Mouse (Mus musculus) limb, embryonic 11.5 days (tissue): ENCODE results near the gene Iglon5. TPM values are rescaled to one million over a fixed set of nuclear protein-coding genes. Genes with fewer than 3 reads are reported as not detected.

Experiments used
- ATAC-seq: fragments of 200-750 bp; cut with Nextera tagmentation; 2 replicates; pipeline ENCODE4 v1.8.0; 2017; ENCODE audit warnings: low read depth; ENCODE audit not compliant: insufficient number of reproducible peaks, low FRiP score, low TSS enrichment
- DNase-seq: peaks from one replicate; pipeline ENCODE4 v3.0.0-alpha.2; 2015; ENCODE audit warnings: low spot score
- H3K27ac ChIP-seq: fragments of 300-500 bp; sonication (generic); replicated peaks from 2 replicates; pipeline ENCODE4 v1.5.1; 2014; ENCODE audit warnings: low read depth, mild to moderate bottlenecking, low read length
- H3K27me3 ChIP-seq: fragments of 300-500 bp; sonication (generic); 2 replicates; pipeline ENCODE4 v1.6.1; 2014; ENCODE audit warnings: mild to moderate bottlenecking, low read length, mixed read lengths; ENCODE audit not compliant: control insufficient read depth, insufficient read depth
- H3K36me3 ChIP-seq: fragments of 300-500 bp; sonication (generic); 2 replicates; pipeline ENCODE4 v1.6.1; 2014; ENCODE audit warnings: mild to moderate bottlenecking, low read length, moderate library complexity, mixed read lengths; ENCODE audit not compliant: control insufficient read depth, insufficient read depth
- H3K4me1 ChIP-seq: fragments of 300-500 bp; sonication (generic); 2 replicates; pipeline ENCODE4 v1.6.1; 2014; ENCODE audit warnings: low read length, mixed read lengths; ENCODE audit not compliant: control insufficient read depth, insufficient read depth
- H3K4me2 ChIP-seq: fragments of 300-500 bp; sonication (generic); 2 replicates; pipeline ENCODE4 v1.6.1; 2014; ENCODE audit warnings: low read depth, mild to moderate bottlenecking, moderate library complexity; ENCODE audit not compliant: severe bottlenecking
- H3K4me3 ChIP-seq: fragments of 300-500 bp; sonication (generic); 2 replicates; pipeline ENCODE4 v1.5.1; 2014; ENCODE audit warnings: low read depth, low read length
- H3K9ac ChIP-seq: fragments of 300-500 bp; sonication (generic); 2 replicates; pipeline ENCODE4 v1.6.1; 2014; ENCODE audit warnings: mild to moderate bottlenecking, low read length
- H3K9me3 ChIP-seq: fragments of 300-500 bp; sonication (generic); 2 replicates; pipeline ENCODE4 v1.6.1; 2016; ENCODE audit warnings: low read length; ENCODE audit not compliant: control insufficient read depth
- WGBS: fragments of 180-500 bp; shearing (Covaris S2); extraction: QIAGEN DNeasy Blood & Tissue Kit; methylation state at CpG from one replicate; pipeline ENCODE4 v1.1.7; 2014; 5-methylcytosine and 5-hydroxymethylcytosine counted together
- microRNA-seq: library from miRNA; unstranded; fragments of <30 nt; microRNA quantifications from one replicate; pipeline ENCODE4, GENCODE M21; 2016
- polyA plus RNA-seq: library from polyadenylated mRNA; unstranded; fragments of >200 nt; fragmentation: Nextera tagmentation; extraction: Ambion mirVana; gene quantifications from 2 replicates; pipeline ENCODE4 v1.2.1, GENCODE M21; 2014

Gene Iglon5
- polyA plus RNA-seq, 1 experiment from 2014 or later: 1.2 TPM

DNA sequence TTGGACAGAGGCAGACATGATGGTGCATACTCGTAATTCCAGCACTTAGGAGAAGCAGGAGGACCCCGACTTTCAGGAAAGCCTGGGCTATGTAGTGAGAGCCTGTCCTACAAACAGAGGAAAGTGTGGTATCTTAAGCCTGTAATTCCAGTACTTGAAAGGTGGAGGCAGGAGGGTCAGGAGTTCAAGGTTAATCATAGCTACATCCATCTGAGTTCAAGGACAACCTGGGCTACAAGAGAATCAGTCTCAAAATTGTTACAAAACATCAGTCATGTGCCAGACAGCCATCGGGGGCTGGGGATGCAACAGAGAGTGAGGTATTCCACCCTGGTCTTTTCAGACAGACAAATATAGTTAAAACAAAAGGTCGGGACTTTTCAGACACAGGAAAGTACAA is 57.0 kb downstream of the Iglon5 start:
- H3K4me1 ChIP-seq: no peaks in the 10 kb centered on the region
- no peak overlapping the region for H3K9ac ChIP-seq
- no peak for DNase-seq
- no peak overlapping the region for H3K4me2 ChIP-seq
- ATAC-seq: no peak
- H3K27ac ChIP-seq: no peak overlapping the region
- H3K4me3 ChIP-seq: no peak overlapping the region
- no peaks in the 10 kb centered on the region for H3K9me3 ChIP-seq
- no peaks in the 10 kb centered on the region for H3K36me3 ChIP-seq
- 81% methylated on average over 4 of the region's 4 CpGs for WGBS
- H3K27me3 ChIP-seq: no peaks in the 10 kb centered on the region

GRCm38 (mm10) chr7:43429500-43429899 is 60.4 kb downstream of the Iglon5 start:
- H3K27me3 ChIP-seq: no peaks in the 10 kb centered on the region
- WGBS: 62% methylated on average over 4 of the region's 4 CpGs
- H3K9ac ChIP-seq: no peak overlapping the region
- DNase-seq (no peak), ATAC-seq (no peak)
- no peaks in the 10 kb centered on the region for H3K36me3 ChIP-seq
- no peaks in the 10 kb centered on the region for H3K9me3 ChIP-seq
- H3K27ac ChIP-seq: no peak overlapping the region
- H3K4me1 ChIP-seq: no peaks in the 10 kb centered on the region
- no peak overlapping the region for H3K4me3 ChIP-seq
- no peak overlapping the region for H3K4me2 ChIP-seq

- H3K27ac ChIP-seq: no peak within 1 kb of the TSS
- no peaks in the 10 kb centered on the region for H3K9me3 ChIP-seq
- no peak within 1 kb of the TSS for H3K4me2 ChIP-seq
- no peak within 1 kb of the TSS for H3K4me3 ChIP-seq
- no peaks in the 10 kb centered on the region for H3K36me3 ChIP-seq
- DNase-seq: no peak
- no peaks in the 10 kb centered on the region for H3K27me3 ChIP-seq
- H3K4me1 ChIP-seq: no peaks in the 10 kb centered on the region
- WGBS: 81% methylated on average over 8 of the region's 8 CpGs
- no peak for ATAC-seq
- H3K9ac ChIP-seq: no peak within 1 kb of the TSS
Observed at GRCm38 (mm10) chr7:43427406-43427805, 62.5 kb downstream of the Iglon5 start, which contains the start of gene Lim2. Lim2 (plus strand) TSS chr7:43427670.

GRCm38 (mm10) chr7:43423991-43424625 is 65.8 kb downstream of the Iglon5 start:
- Histone ChIP-seq H3K4me3 (no peak overlapping the region), H3K9ac (no peak overlapping the region), H3K36me3 (no peaks in the 10 kb centered on the region), H3K27ac (no peak overlapping the region), H3K9me3 (no peaks in the 10 kb centered on the region), H3K4me2 (no peak overlapping the region), H3K4me1 (no peaks in the 10 kb centered on the region), H3K27me3 (no peaks in the 10 kb centered on the region)
- 60% methylated on average over 3 of the region's 3 CpGs for WGBS
- ATAC-seq (no peak), DNase-seq (no peak)

- Histone ChIP-seq H3K4me2 (no peak overlapping the region), H3K4me1 (no peaks in the 10 kb centered on the region), H3K4me3 (no peak overlapping the region), H3K27ac (no peak overlapping the region), H3K27me3 (no peaks in the 10 kb centered on the region), H3K36me3 (no peaks in the 10 kb centered on the region), H3K9ac (no peak overlapping the region), H3K9me3 (no peaks in the 10 kb centered on the region)
- peak; percentile 81; the same call in 1 of the 2 replicates for ATAC-seq
- WGBS: 18% methylated on average over 11 of the region's 11 CpGs
- DNase-seq: peak; percentile 85
Observed at GRCm38 (mm10) chr7:43422995-43423617, 66.8 kb downstream of the Iglon5 start.

Small RNA genes within 50 kb of the gene (microRNA-seq; reads per million reads assigned to microRNA genes)
- not detected for gene Mir7051

Other genes with a start within 250 kb of the Iglon5 start
- 14.0 and 14.3 TPM in 2 replicates for gene Zfp715, start 176.8 kb downstream of the Iglon5 start, polyA plus RNA-seq
- 0.09 and 0.32 TPM in 2 replicates for gene Siglecf, start 138.7 kb downstream of the Iglon5 start, polyA plus RNA-seq
- gene Siglecg, start 81.9 kb downstream of the Iglon5 start, polyA plus RNA-seq: 0.09 TPM in 1 of 2 replicates, not detected in the other
- gene Lim2, start 62.4 kb downstream of the Iglon5 start, polyA plus RNA-seq: not detected in 2 replicates
- gene Nkg7, start 53.0 kb downstream of the Iglon5 start, polyA plus RNA-seq: 0.67 TPM in 1 of 2 replicates, not detected in the other
- not detected in 2 replicates for gene Cldnd2, start 49.3 kb downstream of the Iglon5 start, polyA plus RNA-seq
- gene Etfb, start 46.0 kb downstream of the Iglon5 start, polyA plus RNA-seq: 243 and 251 TPM in 2 replicates
- gene Gm45233, start 45.9 kb downstream of the Iglon5 start, polyA plus RNA-seq: 0.31 TPM in 1 of 2 replicates, not detected in the other
- 1.4 and 2.0 TPM in 2 replicates for gene Vsig10l, start 26.9 kb downstream of the Iglon5 start, polyA plus RNA-seq
- gene 4931406B18Rik, start 15.9 kb upstream of the Iglon5 start, polyA plus RNA-seq: not detected in 2 replicates
- gene Cd33, start 54.4 kb upstream of the Iglon5 start, polyA plus RNA-seq: 0.98 and 1.2 TPM in 2 replicates
- gene Zfp658, start 72.2 kb upstream of the Iglon5 start, polyA plus RNA-seq: 5.1 and 5.9 TPM in 2 replicates
- gene Zfp719, start 89.5 kb upstream of the Iglon5 start, polyA plus RNA-seq: 17.0 and 20.5 TPM in 2 replicates
- 0.79 and 1.1 TPM in 2 replicates for gene Zfp819, start 117.1 kb upstream of the Iglon5 start, polyA plus RNA-seq
- not detected in 2 replicates for gene Ceacam18, start 144.6 kb upstream of the Iglon5 start, polyA plus RNA-seq
- 0.17 and 0.33 TPM in 2 replicates for gene Siglece, start 170.1 kb upstream of the Iglon5 start, polyA plus RNA-seq
- gene Ctu1, start 181.9 kb upstream of the Iglon5 start, polyA plus RNA-seq: 10.5 and 10.8 TPM in 2 replicates
- gene Klk14, start 200.3 kb upstream of the Iglon5 start, polyA plus RNA-seq: not detected in 2 replicates
- 0.48 and 1.0 TPM in 2 replicates for gene Klk13, start 222.5 kb upstream of the Iglon5 start, polyA plus RNA-seq